Mouse (Mus musculus) liver, adult 2 months (tissue): ENCODE results near the gene Ifi213. TPM values are rescaled to one million over a fixed set of nuclear protein-coding genes. Genes with fewer than 3 reads are reported as not detected.
"Not testable (repeated sequence)": the region's sequence is repeated elsewhere in the genome, so short reads cannot be mapped to it uniquely, and the experiment has no call there.

Experiments used
- DNase-seq: peaks from one replicate; pipeline ENCODE4 v3.0.0-alpha.2; 2011; ENCODE audit warnings: low read depth, low spot score; ENCODE audit errors: extremely low read depth
- H3K27ac ChIP-seq: fragments of 200-500 bp; replicated peaks from 2 replicates; pipeline ENCODE4 v1.5.1; 2012; ENCODE audit warnings: low read depth, mild to moderate bottlenecking, control low read depth, inconsistent platforms, low read length; ENCODE audit not compliant: insufficient read depth
- H3K27me3 ChIP-seq: fragments of 200-500 bp; 2 replicates; pipeline ENCODE4 v1.6.1; 2012; ENCODE audit warnings: mild to moderate bottlenecking, moderate library complexity, low read length, inconsistent platforms; ENCODE audit not compliant: control insufficient read depth, insufficient read depth
- H3K36me3 ChIP-seq: fragments of 200-500 bp; 2 replicates; pipeline ENCODE4 v1.6.1; 2012; ENCODE audit warnings: low read length, inconsistent platforms; ENCODE audit not compliant: control insufficient read depth, insufficient read depth
- H3K4me1 ChIP-seq: fragments of 200-500 bp; 2 replicates; pipeline ENCODE4 v1.6.1; 2011; ENCODE audit warnings: low read length; ENCODE audit not compliant: control insufficient read depth, insufficient read depth
- H3K4me3 ChIP-seq: fragments of 200-500 bp; 2 replicates; pipeline ENCODE4 v1.5.1; 2011; ENCODE audit warnings: low read depth, mild to moderate bottlenecking, control low read depth, low read length, moderate library complexity; ENCODE audit not compliant: insufficient read depth
- H3K79me2 ChIP-seq: fragments of 200-500 bp; 2 replicates; pipeline ENCODE4 v1.6.1; 2012; ENCODE audit warnings: inconsistent platforms, mild to moderate bottlenecking, low read length, moderate library complexity; ENCODE audit not compliant: control insufficient read depth, insufficient read depth
- H3K9ac ChIP-seq: fragments of 200-500 bp; 2 replicates; pipeline ENCODE4 v1.6.1; 2012; ENCODE audit warnings: low read depth, mild to moderate bottlenecking, control low read depth, inconsistent platforms, low read length
- CTCF ChIP-seq: fragments of 200-500 bp; IDR thresholded peaks from 2 replicates; pipeline ENCODE4 v1.5.1; 2011; ENCODE audit warnings: low read depth, low read length, control low read depth
- POLR2A ChIP-seq: fragments of 200-500 bp; IDR thresholded peaks from 2 replicates; pipeline ENCODE4 v1.6.1; 2011; ENCODE audit warnings: low read length, control low read depth; ENCODE audit not compliant: insufficient read depth; ENCODE audit errors: extremely low read depth
- WGBS: fragments of 180-500 bp; shearing (Covaris S2); methylation state at CpG from one replicate; pipeline ENCODE4 v1.1.7; 2018; 5-methylcytosine and 5-hydroxymethylcytosine counted together
- polyA plus RNA-seq: library from polyadenylated mRNA; depleted of rRNA; stranded (reverse); fragments of >200 nt; gene quantifications from 2 replicates; pipeline ENCODE4 v1.2.3, GENCODE M21; 2012; rRNA removed
- total RNA-seq: library from RNA; depleted of rRNA; stranded (reverse); fragments of >200 nt; gene quantifications from 2 replicates; pipeline ENCODE4 v1.2.3, GENCODE M21; 2014; rRNA removed

Ifi213 gene
- total RNA-seq (3.0 and 5.5 TPM in 2 replicates), polyA plus RNA-seq (0.20 and 1.4 TPM in 2 replicates)

GRCm38 (mm10) chr1:173598838-173599494, at the start of gene Ifi213:
Ifi213 (minus strand) TSS chr1:173599274.
- H3K36me3 ChIP-seq, H3K4me1 ChIP-seq, H3K79me2 ChIP-seq, DNase-seq, H3K27me3 ChIP-seq, H3K9ac ChIP-seq, H3K27ac ChIP-seq: not testable (repeated sequence)
- H3K4me3 ChIP-seq, result peak within 1 kb of the TSS; percentile 27; the same call in 1 of the 2 replicates
- WGBS, result 55% methylated on average over 3 of the region's 3 CpGs

DNA sequence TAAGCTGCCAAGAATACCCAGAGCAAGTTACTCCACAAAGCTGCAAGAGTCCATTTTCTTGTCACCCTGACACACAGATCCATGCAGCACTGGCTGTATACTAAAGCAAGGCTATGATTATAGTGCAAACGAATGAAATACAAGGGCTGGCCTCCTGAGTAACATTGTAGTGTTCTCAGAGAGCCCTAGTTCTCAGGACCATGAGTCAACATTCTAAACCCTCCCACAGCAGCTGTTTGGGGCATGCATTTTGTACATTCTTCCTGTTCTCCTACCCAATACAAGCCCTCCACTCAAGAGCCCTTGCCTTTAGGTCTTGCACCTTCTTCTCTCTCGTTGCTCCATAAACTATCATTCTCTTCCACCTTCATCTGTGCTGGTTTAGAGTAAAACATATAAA, 46.3 kb upstream of the Ifi213 start:
- Histone ChIP-seq H3K9ac (no peak overlapping the region), H3K27ac (no peak overlapping the region), H3K4me1 (no peaks in the 10 kb centered on the region), H3K79me2 (no peaks in the 10 kb centered on the region), H3K27me3 (no peaks in the 10 kb centered on the region), H3K4me3 (no peak overlapping the region), H3K36me3 (no peaks in the 10 kb centered on the region)
- no peak for DNase-seq
- TF ChIP-seq CTCF (no peak), POLR2A (no peak)
- WGBS, result 61% methylated on average over 2 of the region's 2 CpGs

GRCm38 (mm10) chr1:173633969-173634645, 35.0 kb upstream of the Ifi213 start:
- DNase-seq, result no peak
- Histone ChIP-seq H3K4me1 (no peaks in the 10 kb centered on the region), H3K4me3 (no peak overlapping the region), H3K27me3 (no peaks in the 10 kb centered on the region), H3K27ac (no peak overlapping the region), H3K36me3 (no peaks in the 10 kb centered on the region), H3K9ac (no peak overlapping the region), H3K79me2 (no peaks in the 10 kb centered on the region)
- 78% methylated on average over 5 of the region's 5 CpGs for WGBS
- TF ChIP-seq CTCF (no peak), POLR2A (no peak)

- H3K9ac ChIP-seq, H3K27me3 ChIP-seq, H3K36me3 ChIP-seq, H3K27ac ChIP-seq, H3K4me1 ChIP-seq, H3K79me2 ChIP-seq: not testable (repeated sequence)
- peak; percentile 23 for DNase-seq
- H3K4me3 ChIP-seq, result peak within 1 kb of the TSS; percentile 7; the same call in 1 of the 2 replicates
- WGBS, result 70% methylated on average over 2 of the region's 2 CpGs
Observed at GRCm38 (mm10) chr1:173630622-173631021, 31.5 kb upstream of the Ifi213 start, which contains the start of gene Ifi209. Ifi209 (plus strand) TSS chr1:173630917.

GRCm38 (mm10) chr1:173626686-173627085, 27.6 kb upstream of the Ifi213 start:
- no peak overlapping the region for H3K9ac ChIP-seq
- no peak overlapping the region for H3K27ac ChIP-seq
- H3K4me1 ChIP-seq, result no peaks in the 10 kb centered on the region
- no peaks in the 10 kb centered on the region for H3K27me3 ChIP-seq
- no peaks in the 10 kb centered on the region for H3K79me2 ChIP-seq
- no peak for TF ChIP-seq CTCF
- DNase-seq, result no peak
- H3K36me3 ChIP-seq, result no peaks in the 10 kb centered on the region
- no peak overlapping the region for H3K4me3 ChIP-seq
- 56% methylated on average over 2 of the region's 2 CpGs for WGBS

GRCm38 (mm10) chr1:173624052-173624451, 25.0 kb upstream of the Ifi213 start:
- TF ChIP-seq POLR2A (no peak), CTCF (no peak)

GRCm38 (mm10) chr1:173622216-173622615, 23.1 kb upstream of the Ifi213 start:
- not testable (repeated sequence) for H3K36me3 ChIP-seq, DNase-seq, H3K79me2 ChIP-seq, H3K4me3 ChIP-seq, H3K27ac ChIP-seq, H3K27me3 ChIP-seq, H3K4me1 ChIP-seq, H3K9ac ChIP-seq
- 67% methylated on average over 2 of the region's 2 CpGs for WGBS

More at GRCm38 (mm10) chr1:173624052-173624451, 25.0 kb upstream of the Ifi213 start:
- Histone ChIP-seq H3K4me3 (no peak overlapping the region), H3K79me2 (no peaks in the 10 kb centered on the region), H3K36me3 (no peaks in the 10 kb centered on the region), H3K4me1 (no peaks in the 10 kb centered on the region), H3K27me3 (no peaks in the 10 kb centered on the region), H3K27ac (no peak overlapping the region), H3K9ac (no peak overlapping the region)
- DNase-seq, result no peak
- 82% methylated on average over 2 of the region's 2 CpGs for WGBS

DNA sequence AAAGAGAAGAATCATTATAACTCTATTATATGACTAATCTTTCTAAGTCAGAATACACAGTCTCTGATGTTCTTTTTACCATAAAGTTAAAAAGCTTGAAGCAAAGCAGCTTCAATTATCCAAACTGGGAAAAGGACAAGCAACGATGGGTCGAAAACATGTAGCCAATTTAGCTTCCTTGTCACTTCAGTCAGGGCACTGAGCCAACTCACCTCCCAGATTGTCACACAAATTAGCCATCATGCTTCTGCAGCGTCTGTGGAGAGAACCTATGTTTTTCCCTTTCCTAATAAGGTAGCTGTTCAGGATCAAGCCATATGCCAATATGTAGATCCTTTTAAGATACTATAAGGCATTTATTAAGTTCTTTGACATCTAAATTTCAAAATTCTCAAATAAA, 11.2 kb upstream of the Ifi213 start:
- not testable (repeated sequence) for DNase-seq, H3K4me3 ChIP-seq, H3K79me2 ChIP-seq, H3K9ac ChIP-seq, H3K27ac ChIP-seq, H3K36me3 ChIP-seq, H3K4me1 ChIP-seq, H3K27me3 ChIP-seq
- WGBS, result 88% methylated on average over 3 of the region's 3 CpGs
